Mouse (Mus musculus): Measurements from ENCODE around the gene March8.

March8 gene

DNA sequence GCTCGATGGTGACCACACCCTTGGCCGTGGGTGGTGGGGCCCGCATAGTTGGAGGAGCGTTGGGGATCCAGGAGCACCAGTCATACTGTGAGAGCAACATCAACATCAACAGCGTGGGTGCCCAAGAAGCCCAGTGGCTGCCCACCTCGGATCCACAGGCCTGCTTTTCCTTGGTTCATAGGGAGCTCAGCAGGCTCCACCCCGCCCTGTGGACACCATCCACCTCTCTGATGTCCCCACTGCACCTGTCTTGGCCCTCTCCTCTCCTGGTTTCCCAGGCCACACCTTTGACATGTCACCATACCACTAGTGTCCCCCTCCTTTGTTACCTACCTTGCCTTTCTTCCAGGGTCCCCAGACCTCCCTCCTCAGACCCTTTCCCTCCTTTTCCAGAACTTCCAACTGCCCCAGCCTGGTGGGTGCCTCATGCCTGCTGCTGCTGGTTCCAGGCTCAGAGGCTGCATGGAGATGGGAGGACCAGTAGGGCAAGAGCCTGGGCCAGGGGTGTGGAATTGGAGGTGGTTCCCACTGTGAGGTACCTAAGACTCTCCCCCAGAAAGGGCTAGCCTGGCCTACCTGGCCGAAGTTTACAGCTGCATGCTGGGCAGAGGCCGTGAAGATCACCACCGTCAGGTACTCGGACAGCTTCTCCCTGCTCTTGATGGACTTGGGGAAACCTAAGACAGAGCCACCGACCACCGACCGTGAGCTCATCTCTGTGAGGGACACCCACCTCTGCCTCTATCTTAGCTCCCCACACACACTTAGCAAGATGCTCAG lies 74.9 kb downstream of the March8 start:
- DNase-seq = no peak

DNA sequence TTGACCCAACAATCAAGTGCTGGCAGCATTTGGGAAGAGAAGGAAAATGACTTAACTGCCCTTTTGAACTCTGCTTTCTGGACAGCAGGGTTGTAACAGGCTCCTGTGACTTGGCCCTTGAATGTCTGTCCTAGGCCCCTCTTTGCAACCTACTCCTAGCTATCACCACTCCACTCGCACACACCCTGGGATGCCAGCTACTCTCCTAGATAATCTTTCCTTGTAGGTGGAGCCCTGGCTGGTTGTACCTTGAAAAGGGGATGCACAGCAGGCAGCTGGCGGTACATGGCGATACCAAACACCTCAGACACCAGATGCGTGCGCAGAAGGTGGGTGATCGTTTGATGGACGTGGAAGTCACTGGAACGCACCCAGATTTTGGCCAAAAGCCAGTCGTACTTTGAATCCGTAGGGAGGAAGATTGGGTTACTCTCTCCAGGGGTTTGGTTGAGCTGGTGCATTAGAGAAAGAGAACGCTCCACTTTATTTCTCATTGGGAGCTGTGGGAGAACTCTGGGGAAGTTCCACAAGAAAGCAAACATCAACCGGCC lies 77.4 kb downstream of the March8 start:
- no peak for DNase-seq

GRCm38 (mm10) chr6:116416000-116416552 lies 78.3 kb downstream of the March8 start:
- no peak for DNase-seq

DNA sequence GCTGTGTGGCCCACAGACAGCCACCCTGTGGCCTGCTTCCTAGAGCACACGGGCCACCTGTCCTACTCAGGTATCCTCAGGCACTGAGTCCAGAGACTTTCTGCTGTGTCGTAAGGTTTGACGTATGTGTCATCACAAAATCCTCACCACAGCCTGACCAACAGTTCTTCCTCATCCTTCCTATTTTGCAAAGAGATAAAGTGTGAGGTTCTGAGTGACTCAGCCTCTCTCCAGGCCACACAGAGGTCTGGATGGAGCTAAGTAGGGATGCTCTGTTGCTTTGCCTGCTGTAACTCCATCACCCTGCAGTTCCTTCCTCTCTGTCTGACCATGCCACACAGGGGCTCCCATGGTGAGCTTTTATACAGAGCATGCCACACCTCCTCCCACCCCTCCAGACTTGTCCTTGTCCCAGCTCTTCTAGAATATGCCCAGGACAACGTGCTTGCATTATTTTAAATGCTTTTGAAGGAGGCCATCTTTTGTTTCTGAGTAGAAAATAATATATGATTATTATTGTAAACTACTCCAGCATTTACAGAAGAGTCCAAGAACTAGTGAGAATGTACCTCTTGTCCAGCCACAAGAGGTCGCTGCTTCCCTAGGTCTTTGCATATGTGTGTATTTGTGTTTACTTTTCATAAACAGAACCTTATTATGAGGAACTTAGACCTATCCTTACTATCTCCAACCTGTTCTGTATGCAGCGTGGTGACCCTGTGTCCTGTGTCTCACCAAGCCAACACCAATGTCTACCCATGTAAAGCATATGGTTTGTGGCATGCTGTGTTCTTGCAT lies 79.9 kb downstream of the March8 start:
- DNase-seq = no peak

GRCm38 (mm10) chr6:116418487-116418886 lies 80.7 kb downstream of the March8 start:
- no peak for DNase-seq

DNA sequence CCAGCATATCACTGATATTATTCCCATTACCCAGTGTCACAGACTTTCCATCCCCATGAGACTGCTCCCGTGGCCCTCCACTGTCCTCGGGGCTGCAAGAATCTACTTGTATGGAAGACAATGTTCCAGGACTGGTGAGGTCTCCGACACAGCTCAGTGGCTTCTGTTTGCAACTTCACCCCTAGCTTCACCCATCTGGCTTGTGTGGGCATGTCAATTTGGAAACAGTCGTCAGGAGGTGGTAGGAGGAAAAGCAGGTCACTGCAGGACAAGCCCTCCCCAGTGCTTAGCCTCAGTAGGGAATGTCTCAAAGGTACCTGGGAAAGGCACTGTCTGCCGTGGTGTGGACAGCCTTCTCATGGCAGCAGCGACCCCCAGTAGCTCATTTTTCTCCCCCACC lies 81.9 kb downstream of the March8 start:
- DNase-seq = no peak

DNA sequence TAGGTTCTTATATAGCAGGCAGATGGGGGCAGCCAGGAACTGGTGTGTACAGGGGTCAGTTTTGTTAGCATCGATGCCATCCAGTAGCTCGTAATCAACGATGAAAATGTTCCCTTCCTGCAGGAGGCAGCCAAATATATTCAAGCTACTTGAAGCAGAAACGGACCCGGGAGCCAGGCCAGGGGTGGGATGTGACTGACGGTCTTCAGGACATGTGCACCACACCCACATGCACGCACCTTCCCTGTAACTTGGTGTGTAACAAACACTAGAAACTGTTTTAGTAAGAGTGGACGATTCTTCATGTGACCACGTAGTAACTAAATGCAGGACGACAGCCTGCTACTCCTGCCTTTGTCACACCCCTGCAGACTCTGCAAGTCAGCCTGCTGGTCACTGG lies 82.4 kb downstream of the March8 start:
- no peak for DNase-seq

DNA sequence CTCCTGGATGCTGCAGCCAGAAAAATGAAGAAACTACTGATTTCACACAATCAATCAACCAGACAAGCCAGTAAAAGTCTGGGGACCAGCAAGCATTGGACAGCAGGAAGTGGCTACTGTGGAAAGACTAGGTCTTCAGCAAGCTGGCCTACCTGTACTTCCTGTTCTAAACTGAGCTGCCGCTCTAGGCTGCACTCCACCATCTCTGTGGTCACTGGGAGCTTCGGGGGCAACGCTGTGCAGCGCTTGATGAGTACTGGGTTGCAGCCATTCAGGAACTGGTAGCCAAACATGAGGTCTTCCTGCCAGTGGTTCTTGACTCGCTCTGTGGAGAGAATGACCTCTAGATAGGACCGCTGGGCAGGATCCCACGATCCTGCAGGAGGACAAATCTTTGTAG lies 85.2 kb downstream of the March8 start:
- no peak for DNase-seq

DNA sequence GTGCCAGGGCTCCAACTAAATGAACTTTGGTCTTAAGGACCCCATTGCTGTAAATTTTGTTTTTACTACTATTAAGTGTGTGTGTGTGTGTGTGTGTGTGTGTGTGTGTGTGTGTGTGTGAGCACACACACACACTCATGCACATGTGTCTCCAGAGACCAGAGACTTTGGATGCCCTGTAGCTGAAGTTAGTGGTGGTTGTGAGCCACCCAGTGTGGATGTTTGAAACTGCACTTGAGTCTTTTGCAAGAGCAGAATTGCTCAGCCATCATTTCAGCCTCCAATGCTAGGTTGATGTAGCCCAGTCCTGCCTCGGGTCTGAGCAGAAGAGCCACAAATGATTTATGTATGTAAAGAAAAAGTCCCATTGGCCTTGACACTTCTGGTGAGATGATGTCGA lies 85.8 kb downstream of the March8 start:
- peak; percentile 62 for DNase-seq

DNA sequence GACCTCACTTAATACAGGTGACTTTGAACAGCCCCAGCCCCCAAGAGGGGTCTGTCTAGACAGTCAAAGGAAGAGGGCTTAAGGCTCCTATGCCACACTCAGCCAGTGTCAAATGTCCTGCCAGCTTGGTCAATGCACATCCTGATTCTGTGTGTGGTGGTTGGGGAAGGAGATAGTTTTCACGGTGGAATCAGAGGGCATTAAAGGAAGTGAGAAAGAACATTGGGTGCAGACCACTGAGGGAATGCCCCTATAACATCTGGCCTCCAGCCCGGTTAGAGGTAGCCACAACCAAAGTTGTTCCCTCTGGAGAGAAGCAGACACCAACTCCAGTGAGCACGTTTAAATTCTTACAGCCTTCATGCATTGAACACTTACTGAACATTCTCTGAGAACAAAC lies 89.7 kb downstream of the March8 start:
- DNase-seq = no peak

GRCm38 (mm10) chr6:116428282-116428681 lies 90.5 kb downstream of the March8 start:
- no peak for DNase-seq

GRCm38 (mm10) chr6:116438864-116439263 lies 101.0 kb downstream of the March8 start:
- DNase-seq = no peak

DNA sequence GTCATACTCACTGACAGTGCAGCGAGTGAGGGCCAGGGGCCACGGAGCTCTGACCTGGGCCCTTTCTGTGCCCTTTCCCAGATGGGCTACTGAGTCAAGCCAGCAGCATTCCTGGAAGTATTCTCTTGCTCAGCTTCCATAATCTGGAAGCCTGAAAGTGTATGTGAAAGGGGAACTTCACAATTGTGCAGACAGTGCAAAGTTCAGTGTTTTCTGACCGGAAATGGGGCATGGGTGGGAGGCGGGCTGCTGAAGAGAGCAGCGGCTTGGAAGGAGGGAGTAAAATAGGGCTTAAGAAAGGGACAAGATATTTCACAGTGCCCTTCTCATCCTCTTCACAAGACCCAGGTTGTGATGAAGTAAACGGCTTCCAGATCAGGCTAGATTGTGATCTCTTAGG lies 101.7 kb downstream of the March8 start:
- no peak for DNase-seq

GRCm38 (mm10) chr6:116440447-116440846 lies 102.6 kb downstream of the March8 start:
- no peak for DNase-seq

GRCm38 (mm10) chr6:116440849-116441248 lies 103.0 kb downstream of the March8 start:
- DNase-seq = no peak

- DNase-seq = peak; percentile 8
Observed at GRCm38 (mm10) chr6:116455781-116456180, 118.0 kb downstream of the March8 start.

- no peak for DNase-seq
Observed at GRCm38 (mm10) chr6:116456482-116456881, 118.7 kb downstream of the March8 start.

DNA sequence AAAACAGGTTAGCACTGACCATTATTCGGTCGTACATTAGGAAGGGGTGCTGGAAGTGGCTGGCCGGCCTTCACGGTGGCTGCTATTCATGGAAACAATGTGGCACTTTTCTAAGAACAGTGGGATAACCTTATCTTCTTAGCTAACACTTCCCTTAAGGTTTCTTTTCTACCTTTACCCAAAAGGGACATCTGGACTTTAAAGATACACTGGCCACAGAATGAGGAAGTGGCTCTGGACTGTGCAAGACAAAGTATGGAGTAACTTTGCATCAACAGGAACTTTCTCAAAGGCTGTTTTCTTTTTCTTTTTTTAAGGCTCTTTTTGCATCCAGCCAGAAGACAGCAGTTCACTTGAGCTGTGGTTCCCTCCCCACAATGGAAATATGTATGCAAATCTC lies 120.9 kb downstream of the March8 start:
- no peak for DNase-seq

All from lung, postnatal 10 days (tissue).